Mouse (Mus musculus) heart, embryonic 11.5 days (tissue): ENCODE measurements around the gene Ndufs6. TPM values are rescaled to one million over a fixed set of nuclear protein-coding genes. Genes with fewer than 3 reads are reported as not detected.

ENCODE experiments used
- ATAC-seq: fragments of 200-750 bp; cut with Nextera tagmentation; replicated peaks from 2 replicates; pipeline ENCODE4 v1.8.0; 2017; ENCODE audit warnings: moderate library complexity; ENCODE audit not compliant: insufficient number of reproducible peaks, low FRiP score, low TSS enrichment
- H3K27ac ChIP-seq: fragments of 300-500 bp; sonication (generic); 2 replicates; pipeline ENCODE4 v1.5.1; 2014; ENCODE audit warnings: mild to moderate bottlenecking, low read depth, low read length
- H3K27me3 ChIP-seq: fragments of 300-500 bp; sonication (generic); 2 replicates; pipeline ENCODE4 v1.6.1; 2014; ENCODE audit warnings: mild to moderate bottlenecking, low read length, mixed read lengths; ENCODE audit not compliant: control insufficient read depth, insufficient read depth
- H3K36me3 ChIP-seq: fragments of 300-500 bp; sonication (generic); 2 replicates; pipeline ENCODE4 v1.6.1; 2014; ENCODE audit warnings: mild to moderate bottlenecking, low read length, moderate library complexity, mixed read lengths; ENCODE audit not compliant: control insufficient read depth, insufficient read depth
- H3K4me1 ChIP-seq: fragments of 300-500 bp; sonication (generic); 2 replicates; pipeline ENCODE4 v1.6.1; 2014; ENCODE audit warnings: low read length; ENCODE audit not compliant: control insufficient read depth, insufficient read depth
- H3K4me2 ChIP-seq: fragments of 300-500 bp; sonication (generic); 2 replicates; pipeline ENCODE4 v1.6.1; 2014; ENCODE audit warnings: mild to moderate bottlenecking, moderate library complexity
- H3K4me3 ChIP-seq: fragments of 300-500 bp; sonication (generic); 2 replicates; pipeline ENCODE4 v1.5.1; 2014; ENCODE audit warnings: low read depth, low read length
- H3K9ac ChIP-seq: fragments of 300-500 bp; sonication (generic); 2 replicates; pipeline ENCODE4 v1.6.1; 2014; ENCODE audit warnings: mild to moderate bottlenecking, low read depth, low read length, moderate library complexity
- H3K9me3 ChIP-seq: fragments of 300-500 bp; sonication (generic); replicated peaks from 2 replicates; pipeline ENCODE4 v1.6.1; 2016; ENCODE audit warnings: low read length; ENCODE audit not compliant: control insufficient read depth
- WGBS: fragments of 180-500 bp; shearing (Covaris S2); extraction: QIAGEN DNeasy Blood & Tissue Kit; methylation state at CpG from one replicate; pipeline ENCODE4 v1.1.7; 2014; ENCODE audit not compliant: insufficient replicate concordance; 5-methylcytosine and 5-hydroxymethylcytosine counted together
- polyA plus RNA-seq: library from polyadenylated mRNA; unstranded; fragments of >200 nt; fragmentation: Nextera tagmentation; extraction: Ambion mirVana; gene quantifications from 2 replicates; pipeline ENCODE4 v1.2.1, GENCODE M21; 2014

The Ndufs6 gene
- 545 and 546 TPM in 2 replicates for polyA plus RNA-seq

GRCm38 (mm10) chr13:73327827-73328698 is at the start of gene Ndufs6, which contains the start of gene Mrpl36:
TSS of gene Ndufs6 (minus strand) at chr13:73328542.
TSS of gene Mrpl36 (plus strand) at chr13:73328513.
- Histone ChIP-seq H3K27ac (peak within 1 kb of the TSS; percentile 75), H3K4me2 (peak within 1 kb of the TSS; percentile 84), H3K4me1 (peaks cover 21% of the 10 kb centered on the region), H3K27me3 (no peaks in the 10 kb centered on the region), H3K9ac (peak within 1 kb of the TSS; percentile 93), H3K9me3 (no peaks in the 10 kb centered on the region), H3K36me3 (peaks cover 13% of the 10 kb centered on the region), H3K4me3 (peak within 1 kb of the TSS; percentile 93)
- 1% methylated on average over 45 of the region's 45 CpGs for WGBS
- peak; percentile 87 for ATAC-seq

GRCm38 (mm10) chr13:73377637-73378036 is 49.3 kb upstream of the Ndufs6 start:
- H3K9me3 ChIP-seq, result no peaks in the 10 kb centered on the region
- H3K9ac ChIP-seq, result no peak overlapping the region

GRCm38 (mm10) chr13:73374612-73375011 is 46.3 kb upstream of the Ndufs6 start:
- Histone ChIP-seq H3K36me3 (no peaks in the 10 kb centered on the region), H3K9ac (no peak overlapping the region), H3K9me3 (no peaks in the 10 kb centered on the region), H3K27me3 (no peaks in the 10 kb centered on the region), H3K4me3 (no peak overlapping the region), H3K27ac (no peak overlapping the region), H3K4me2 (no peak overlapping the region), H3K4me1 (no peaks in the 10 kb centered on the region)
- 73% methylated on average over 2 of the region's 2 CpGs for WGBS
- no peak for ATAC-seq

More at GRCm38 (mm10) chr13:73377637-73378036, 49.3 kb upstream of the Ndufs6 start:
- ATAC-seq, result no peak
- H3K4me3 ChIP-seq, result no peak overlapping the region
- no peak overlapping the region for H3K27ac ChIP-seq
- H3K4me1 ChIP-seq, result no peaks in the 10 kb centered on the region
- no peaks in the 10 kb centered on the region for H3K36me3 ChIP-seq
- no peak overlapping the region for H3K4me2 ChIP-seq
- WGBS, result 82% methylated on average over 9 of the region's 9 CpGs
- no peaks in the 10 kb centered on the region for H3K27me3 ChIP-seq

GRCm38 (mm10) chr13:73373367-73373766 is 45.0 kb upstream of the Ndufs6 start:
- Histone ChIP-seq H3K4me1 (no peaks in the 10 kb centered on the region), H3K27ac (no peak overlapping the region), H3K4me2 (no peak overlapping the region), H3K9ac (no peak overlapping the region), H3K9me3 (no peaks in the 10 kb centered on the region), H3K36me3 (no peaks in the 10 kb centered on the region), H3K27me3 (no peaks in the 10 kb centered on the region), H3K4me3 (no peak overlapping the region)
- ATAC-seq, result no peak
- 57% methylated on average over 4 of the region's 4 CpGs for WGBS

- 0 out of 2 replicates have a peak, but pooled peaks cover 8% of the 10 kb centered on the region for H3K4me1 ChIP-seq
- no peak overlapping the region for H3K27ac ChIP-seq
- 83% methylated on average over 3 of the region's 3 CpGs for WGBS
- no peak overlapping the region for H3K4me3 ChIP-seq
- H3K9me3 ChIP-seq, result no peaks in the 10 kb centered on the region
- H3K36me3 ChIP-seq, result no peaks in the 10 kb centered on the region
- no peak for ATAC-seq
- H3K9ac ChIP-seq, result no peak overlapping the region
- H3K4me2 ChIP-seq, result no peak overlapping the region
- no peaks in the 10 kb centered on the region for H3K27me3 ChIP-seq
Observed at GRCm38 (mm10) chr13:73357106-73357505, 28.8 kb upstream of the Ndufs6 start.

- Histone ChIP-seq H3K4me3 (no peak overlapping the region), H3K9me3 (no peaks in the 10 kb centered on the region), H3K27me3 (no peaks in the 10 kb centered on the region), H3K4me2 (no peak overlapping the region), H3K27ac (no peak overlapping the region), H3K4me1 (peaks cover 11% of the 10 kb centered on the region; the same call in 1 of the 2 replicates), H3K36me3 (no peaks in the 10 kb centered on the region), H3K9ac (no peak overlapping the region)
- ATAC-seq, result no peak
Observed at GRCm38 (mm10) chr13:73352491-73352890, 24.1 kb upstream of the Ndufs6 start.

GRCm38 (mm10) chr13:73351910-73352309 is 23.6 kb upstream of the Ndufs6 start:
- 65% methylated on average over 3 of the region's 3 CpGs for WGBS
- no peaks in the 10 kb centered on the region for H3K9me3 ChIP-seq
- H3K9ac ChIP-seq, result no peak overlapping the region
- H3K36me3 ChIP-seq, result no peaks in the 10 kb centered on the region
- H3K27me3 ChIP-seq, result no peaks in the 10 kb centered on the region
- H3K27ac ChIP-seq, result no peak overlapping the region
- no peak for ATAC-seq
- H3K4me1 ChIP-seq, result peaks cover 15% of the 10 kb centered on the region; the same call in 1 of the 2 replicates
- no peak overlapping the region for H3K4me2 ChIP-seq
- no peak overlapping the region for H3K4me3 ChIP-seq

GRCm38 (mm10) chr13:73350741-73351140 is 22.4 kb upstream of the Ndufs6 start:
- no peaks in the 10 kb centered on the region for H3K27me3 ChIP-seq
- no peaks in the 10 kb centered on the region for H3K36me3 ChIP-seq
- no peak overlapping the region for H3K27ac ChIP-seq
- H3K4me3 ChIP-seq, result no peak overlapping the region
- peaks cover 10% of the 10 kb centered on the region; the same call in 1 of the 2 replicates for H3K4me1 ChIP-seq
- no peak overlapping the region for H3K9ac ChIP-seq
- no peak for ATAC-seq
- no peak overlapping the region for H3K4me2 ChIP-seq
- no peaks in the 10 kb centered on the region for H3K9me3 ChIP-seq
- 77% methylated on average over 9 of the region's 9 CpGs for WGBS
